Mouse (Mus musculus): Measurements from ENCODE around the gene Hrc. TPM values are rescaled to one million over a fixed set of nuclear protein-coding genes. Genes with fewer than 3 reads are reported as not detected.
A peak's percentile ranks its signal among the peaks of the same experiment; 100 is the strongest.
"Not testable (repeated sequence)": the region's sequence is repeated elsewhere in the genome, so short reads cannot be mapped to it uniquely, and the experiment has no call there.

The Hrc gene
- polyA plus RNA-seq, 1 experiment from 2014 or later, result 0.06 TPM

DNA sequence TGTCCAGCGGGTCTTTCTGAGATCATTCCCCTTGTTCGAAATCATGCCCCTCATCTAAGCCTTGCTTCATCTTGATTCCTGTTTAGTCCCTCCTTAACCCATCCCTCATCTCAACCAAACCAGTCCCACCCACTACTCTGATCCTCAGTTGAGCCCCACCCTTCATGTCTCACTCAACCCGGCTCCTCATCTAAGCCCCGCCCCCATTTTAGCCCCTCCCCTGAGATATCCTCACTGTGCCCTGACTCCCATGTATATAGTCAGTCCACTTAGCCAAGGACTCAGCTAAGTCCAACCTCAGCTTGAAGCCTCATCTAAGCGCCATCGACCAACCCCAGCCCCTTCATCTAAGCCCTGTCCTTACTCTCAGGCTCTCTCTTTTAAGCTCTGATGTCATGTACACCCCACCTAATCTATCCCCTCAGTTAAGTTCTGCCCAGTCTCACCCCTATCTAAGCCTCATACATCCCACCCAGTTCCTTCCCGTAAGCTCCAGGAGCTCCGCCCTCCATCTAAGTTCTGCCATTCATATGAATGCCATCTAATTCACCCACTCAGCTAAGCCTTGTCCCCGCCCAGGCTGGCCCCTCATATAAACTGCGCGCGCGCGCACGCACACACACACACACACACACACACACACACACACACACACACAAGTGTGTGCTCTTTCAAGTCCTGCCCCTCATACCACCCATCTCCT is 20.4 kb downstream of the Hrc start:
- no peaks in the 10 kb centered on the region for H3K9me3 ChIP-seq (replicated peaks; ENCODE audit: control insufficient read depth, low read length)
- no peak overlapping the region for H3K9ac ChIP-seq (ENCODE audit: low read length)
- DNase-seq (ENCODE audit: low spot score) (no peak), ATAC-seq (no peak)
- no peak overlapping the region for H3K4me2 ChIP-seq (ENCODE audit: low read length)
- no peaks in the 10 kb centered on the region for H3K27me3 ChIP-seq (replicated peaks; ENCODE audit: control insufficient read depth, insufficient read depth, low read length)
- H3K27ac ChIP-seq (ENCODE audit: low read depth, low read length), result no peak overlapping the region
- no peaks in the 10 kb centered on the region for H3K4me1 ChIP-seq (ENCODE audit: control insufficient read depth, insufficient read depth, low read length)
- no peak overlapping the region for H3K4me3 ChIP-seq (ENCODE audit: low read depth, low read length)
- WGBS, result 78% methylated on average over 15 of the region's 15 CpGs
- peaks cover 59% of the 10 kb centered on the region for H3K36me3 ChIP-seq (ENCODE audit: control insufficient read depth, insufficient read depth, low read length)

DNA sequence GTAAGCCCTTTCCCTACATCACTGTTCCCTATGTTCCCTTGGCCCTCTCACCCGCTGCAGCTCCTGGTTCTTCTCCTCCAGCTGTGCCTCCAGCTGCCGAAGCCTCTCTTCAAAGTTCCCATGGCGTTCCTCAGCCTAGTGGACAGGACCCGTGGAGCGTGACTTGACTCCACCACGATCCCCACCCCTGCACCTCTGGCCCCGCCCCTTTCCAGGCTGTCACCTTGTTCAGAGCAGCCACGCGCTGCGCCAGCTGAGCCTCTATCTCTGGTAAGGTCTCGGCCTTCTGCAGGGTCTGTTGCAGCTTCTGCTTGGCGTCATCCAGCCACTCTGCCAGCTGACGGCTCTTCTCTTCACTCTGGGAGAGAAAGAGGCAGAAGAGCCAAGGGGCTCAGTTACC is 21.0 kb downstream of the Hrc start:
- DNase-seq (ENCODE audit: low spot score) (no peak), ATAC-seq (no peak)
- Histone ChIP-seq H3K27ac (ENCODE audit: low read depth, low read length) (no peak overlapping the region), H3K4me2 (ENCODE audit: low read length) (no peak overlapping the region), H3K4me1 (ENCODE audit: control insufficient read depth, insufficient read depth, low read length) (no peaks in the 10 kb centered on the region), H3K4me3 (ENCODE audit: low read depth, low read length) (no peak overlapping the region), H3K9me3 (replicated peaks; ENCODE audit: control insufficient read depth, low read length) (no peaks in the 10 kb centered on the region), H3K9ac (ENCODE audit: low read length) (no peak overlapping the region), H3K36me3 (ENCODE audit: control insufficient read depth, insufficient read depth, low read length) (peaks cover 56% of the 10 kb centered on the region), H3K27me3 (replicated peaks; ENCODE audit: control insufficient read depth, insufficient read depth, low read length) (no peaks in the 10 kb centered on the region)
- WGBS, result 69% methylated on average over 13 of the region's 13 CpGs

DNA sequence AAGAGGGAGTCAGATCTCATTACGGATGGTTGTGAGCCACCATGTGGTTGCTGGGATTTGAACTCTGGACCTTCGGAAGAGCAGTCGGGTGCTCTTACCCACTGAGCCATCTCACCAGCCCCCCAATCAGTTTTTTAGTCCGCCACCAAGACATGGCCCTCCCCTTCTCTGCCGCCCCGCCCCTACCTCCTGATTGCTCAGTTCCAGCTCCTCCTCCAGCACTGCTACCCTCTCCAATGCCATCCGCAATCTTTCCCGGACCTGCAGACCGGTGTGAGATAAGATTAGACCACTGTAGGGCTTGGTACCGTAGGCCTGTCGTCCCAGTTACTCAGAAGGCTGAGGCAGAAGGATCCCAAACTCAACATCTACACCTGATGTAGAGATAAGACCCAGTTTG is 24.0 kb downstream of the Hrc start:
- ATAC-seq; H3K4me2 ChIP-seq (ENCODE audit: low read length); H3K27ac ChIP-seq (ENCODE audit: low read depth, low read length); H3K9ac ChIP-seq (ENCODE audit: low read length); DNase-seq (ENCODE audit: low spot score); H3K9me3 ChIP-seq (replicated peaks; ENCODE audit: control insufficient read depth, low read length); H3K4me3 ChIP-seq (ENCODE audit: low read depth, low read length); H3K27me3 ChIP-seq (replicated peaks; ENCODE audit: control insufficient read depth, insufficient read depth, low read length); H3K4me1 ChIP-seq (ENCODE audit: control insufficient read depth, insufficient read depth, low read length): not testable (repeated sequence)
- peaks cover 34% of the 10 kb centered on the region for H3K36me3 ChIP-seq (ENCODE audit: control insufficient read depth, insufficient read depth, low read length)
- WGBS, result 73% methylated on average over 10 of the region's 11 CpGs

DNA sequence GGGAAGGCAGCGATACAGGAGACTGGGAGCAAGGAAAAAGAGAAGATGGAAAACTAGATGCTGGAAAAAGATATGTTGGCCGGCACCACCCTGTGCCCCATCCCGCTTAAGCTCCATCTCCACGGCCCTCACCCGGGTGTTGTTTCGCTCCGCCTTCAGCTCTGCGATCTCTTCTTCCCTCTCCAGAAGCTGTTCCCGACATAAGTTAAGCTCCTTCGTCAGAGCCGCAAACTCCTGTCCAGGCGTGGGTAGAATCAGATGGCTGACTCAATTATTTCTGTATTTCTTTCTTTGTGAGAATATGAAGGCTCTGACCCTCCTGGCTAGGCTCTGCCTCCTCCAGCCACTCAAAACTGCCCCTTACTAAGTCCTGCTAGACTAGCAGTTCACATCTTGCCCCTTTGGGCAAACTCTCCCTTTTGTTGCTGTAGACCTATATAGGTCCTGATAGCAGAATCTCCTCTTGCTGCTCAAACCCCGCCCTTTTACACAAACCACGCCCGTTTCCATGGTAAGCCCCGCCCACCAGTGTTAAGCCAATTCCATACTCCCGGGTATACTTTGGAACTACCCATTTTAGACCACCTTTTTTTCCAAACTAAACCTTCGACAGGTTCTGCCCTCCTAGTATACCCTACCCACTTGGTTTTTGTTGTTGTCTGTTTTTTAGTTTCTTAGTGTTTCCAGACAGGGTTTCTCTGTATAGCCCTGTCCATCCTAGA is 25.5 kb downstream of the Hrc start:
- Histone ChIP-seq H3K27ac (ENCODE audit: low read depth, low read length) (no peak overlapping the region), H3K4me1 (ENCODE audit: control insufficient read depth, insufficient read depth, low read length) (peaks cover 12% of the 10 kb centered on the region), H3K27me3 (replicated peaks; ENCODE audit: control insufficient read depth, insufficient read depth, low read length) (no peaks in the 10 kb centered on the region), H3K4me3 (ENCODE audit: low read depth, low read length) (peak overlapping the region; percentile 38; the same call in 1 of the 2 replicates), H3K4me2 (ENCODE audit: low read length) (peak overlapping the region; percentile 93; the same call in 1 of the 2 replicates), H3K9me3 (replicated peaks; ENCODE audit: control insufficient read depth, low read length) (no peaks in the 10 kb centered on the region), H3K9ac (ENCODE audit: low read length) (no peak overlapping the region), H3K36me3 (ENCODE audit: control insufficient read depth, insufficient read depth, low read length) (peaks cover 25% of the 10 kb centered on the region)
- DNase-seq (ENCODE audit: low spot score), result no peak
- 59% methylated on average over 18 of the region's 18 CpGs for WGBS
- ATAC-seq, result no peak; the same call in 1 of the 2 replicates

DNA sequence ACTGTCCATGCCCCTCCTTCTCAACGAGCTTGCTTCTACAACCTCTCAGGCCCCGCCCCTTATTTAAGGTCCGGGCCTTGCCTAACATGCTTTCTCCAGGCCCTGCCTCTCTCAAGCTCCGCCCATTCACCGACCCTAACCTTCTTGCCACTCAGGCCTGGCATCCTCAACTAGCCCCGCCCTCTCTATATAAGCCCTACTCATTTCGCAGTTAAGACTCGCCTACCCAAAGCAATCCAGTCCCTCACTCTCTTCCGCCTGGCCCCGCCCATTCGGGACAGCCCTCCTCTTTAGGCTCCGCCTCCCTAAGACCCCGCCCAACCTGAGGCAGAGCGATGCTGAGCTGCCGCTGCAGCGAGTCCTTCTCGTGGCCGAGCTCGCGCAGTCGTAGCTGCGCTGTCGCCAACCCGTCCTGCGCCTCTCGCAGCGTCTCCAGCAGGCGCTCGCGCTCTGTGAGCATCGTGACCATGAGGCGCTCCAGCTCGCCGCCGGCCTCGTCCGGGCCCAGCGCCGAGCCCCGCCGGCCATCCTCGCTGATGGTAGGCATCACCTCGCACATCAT is 26.2 kb downstream of the Hrc start:
- H3K27me3 ChIP-seq (replicated peaks; ENCODE audit: control insufficient read depth, insufficient read depth, low read length), result no peaks in the 10 kb centered on the region
- under 1% methylated on average over 43 of the region's 43 CpGs for WGBS
- H3K4me1 ChIP-seq (ENCODE audit: control insufficient read depth, insufficient read depth, low read length), result peaks cover 16% of the 10 kb centered on the region
- peak overlapping the region; percentile 93 for H3K4me2 ChIP-seq (ENCODE audit: low read length)
- no peak overlapping the region for H3K27ac ChIP-seq (ENCODE audit: low read depth, low read length)
- H3K9me3 ChIP-seq (replicated peaks; ENCODE audit: control insufficient read depth, low read length), result no peaks in the 10 kb centered on the region
- peaks cover 21% of the 10 kb centered on the region for H3K36me3 ChIP-seq (ENCODE audit: control insufficient read depth, insufficient read depth, low read length)
- peak overlapping the region; percentile 70 for H3K9ac ChIP-seq (ENCODE audit: low read length)
- H3K4me3 ChIP-seq (ENCODE audit: low read depth, low read length), result peak overlapping the region; percentile 38
- ATAC-seq (peak; percentile 90), DNase-seq (ENCODE audit: low spot score) (peak; percentile 93)

DNA sequence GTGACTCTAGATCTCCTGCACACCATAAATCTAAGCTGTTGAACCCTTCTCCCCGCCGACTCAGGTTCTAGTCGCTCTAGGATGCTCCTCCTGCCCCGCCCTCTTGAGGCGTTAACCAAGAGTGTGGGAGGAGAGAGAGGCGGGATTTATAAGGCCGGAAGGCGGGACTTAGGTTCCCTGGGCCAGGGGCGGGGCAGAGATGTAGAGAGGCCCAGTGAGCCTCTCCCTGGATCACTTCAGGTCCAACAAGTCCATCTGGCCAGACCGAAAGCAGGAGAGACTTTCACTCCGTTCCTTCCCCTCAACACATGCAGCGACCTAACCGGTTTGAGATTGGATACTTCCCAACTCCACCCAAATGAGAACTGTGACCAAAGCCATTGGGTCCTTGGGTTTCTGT is 27.7 kb downstream of the Hrc start:
- DNase-seq (ENCODE audit: low spot score), result peak; percentile 66
- Histone ChIP-seq H3K27ac (ENCODE audit: low read depth, low read length) (no peak overlapping the region), H3K9ac (ENCODE audit: low read length) (no peak overlapping the region), H3K9me3 (replicated peaks; ENCODE audit: control insufficient read depth, low read length) (no peaks in the 10 kb centered on the region), H3K27me3 (replicated peaks; ENCODE audit: control insufficient read depth, insufficient read depth, low read length) (no peaks in the 10 kb centered on the region), H3K4me2 (ENCODE audit: low read length) (no peak overlapping the region), H3K4me1 (ENCODE audit: control insufficient read depth, insufficient read depth, low read length) (peaks cover 20% of the 10 kb centered on the region), H3K4me3 (ENCODE audit: low read depth, low read length) (no peak overlapping the region), H3K36me3 (ENCODE audit: control insufficient read depth, insufficient read depth, low read length) (peaks cover 7% of the 10 kb centered on the region; the same call in 1 of the 2 replicates)
- WGBS, result 9% methylated on average over 13 of the region's 13 CpGs
- no peak for ATAC-seq

DNA sequence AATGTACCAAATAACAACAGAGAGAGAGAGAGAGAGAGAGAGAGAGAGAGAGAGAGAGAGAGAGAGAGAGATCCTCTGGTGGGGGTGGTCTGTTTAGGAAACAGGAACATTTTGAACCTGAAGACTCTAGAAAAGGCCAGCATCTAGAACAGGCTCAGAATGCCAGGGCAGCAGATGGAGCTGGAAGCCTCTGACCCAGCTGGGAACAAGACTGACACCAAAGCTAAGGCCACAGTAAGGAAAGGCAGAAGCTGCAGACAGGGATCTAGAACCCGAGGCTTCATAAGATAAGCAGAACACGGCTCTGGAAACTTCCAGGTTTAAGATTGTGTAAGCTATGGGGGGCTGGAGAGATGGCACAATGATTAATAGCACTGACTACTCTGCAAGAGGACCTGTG is 28.9 kb downstream of the Hrc start:
- DNase-seq (ENCODE audit: low spot score) (no peak), ATAC-seq (no peak)
- H3K27me3 ChIP-seq (replicated peaks; ENCODE audit: control insufficient read depth, insufficient read depth, low read length), result no peaks in the 10 kb centered on the region
- peaks cover 24% of the 10 kb centered on the region for H3K4me1 ChIP-seq (ENCODE audit: control insufficient read depth, insufficient read depth, low read length)
- WGBS, result 91% methylated on average over 2 of the region's 2 CpGs
- H3K9me3 ChIP-seq (replicated peaks; ENCODE audit: control insufficient read depth, low read length), result no peaks in the 10 kb centered on the region
- H3K36me3 ChIP-seq (ENCODE audit: control insufficient read depth, insufficient read depth, low read length), result 0 out of 2 replicates have a peak, but pooled peaks cover 4% of the 10 kb centered on the region
- H3K4me3 ChIP-seq (ENCODE audit: low read depth, low read length), result no peak overlapping the region
- no peak overlapping the region for H3K27ac ChIP-seq (ENCODE audit: low read depth, low read length)
- no peak overlapping the region for H3K4me2 ChIP-seq (ENCODE audit: low read length)
- H3K9ac ChIP-seq (ENCODE audit: low read length), result no peak overlapping the region

DNA sequence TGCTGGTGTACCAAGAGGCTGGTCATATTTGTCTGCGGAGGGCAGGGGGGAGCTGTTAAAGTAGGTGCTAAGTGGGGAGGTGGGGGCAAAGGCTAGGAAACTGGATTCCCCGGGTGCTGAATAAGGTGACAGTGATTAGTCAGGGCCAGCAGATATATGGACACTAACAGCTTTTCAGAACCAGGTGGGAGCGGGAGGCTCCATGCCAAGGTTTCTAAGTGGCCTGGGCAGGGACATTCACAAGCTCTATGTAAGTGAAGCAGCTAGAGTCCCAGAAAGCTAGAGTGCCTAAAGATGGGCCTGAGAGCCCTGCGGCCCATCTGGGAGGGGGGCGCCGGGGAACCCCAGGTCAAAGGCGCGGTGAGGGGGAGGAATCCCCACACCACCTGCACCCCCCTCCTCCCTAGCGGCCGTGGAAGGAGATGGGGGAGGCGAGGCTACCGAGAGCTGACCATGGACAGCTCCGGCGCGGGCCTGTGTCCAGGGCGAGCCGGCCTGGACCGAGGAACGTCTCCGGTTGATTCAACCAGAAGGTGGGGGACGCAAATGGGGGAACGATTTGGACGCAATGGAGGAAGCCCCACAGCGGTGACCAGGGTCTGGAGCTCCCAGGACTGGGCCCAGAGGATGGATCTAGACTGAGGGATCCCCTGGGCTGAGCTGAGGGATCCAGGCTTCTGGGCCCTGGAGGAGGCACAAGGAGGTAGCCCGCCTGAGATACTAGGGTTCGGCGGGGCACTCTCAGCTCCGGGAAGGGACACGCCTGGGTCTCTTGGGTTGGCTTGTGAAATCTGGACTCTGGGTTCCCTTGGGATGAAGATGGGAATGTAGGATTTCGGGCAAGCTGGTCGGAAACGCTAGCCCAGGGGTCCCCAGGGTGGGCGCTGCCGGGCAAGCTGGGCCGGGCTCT is 30.9 kb downstream of the Hrc start:
- 4% methylated on average over 29 of the region's 35 CpGs for WGBS
- Histone ChIP-seq H3K4me1 (ENCODE audit: control insufficient read depth, insufficient read depth, low read length) (peaks cover 35% of the 10 kb centered on the region), H3K27ac (ENCODE audit: low read depth, low read length) (peak overlapping the region; percentile 68; the same call in 1 of the 2 replicates), H3K27me3 (replicated peaks; ENCODE audit: control insufficient read depth, insufficient read depth, low read length) (peaks cover 6% of the 10 kb centered on the region; the same call in 1 of the 2 replicates), H3K9ac (ENCODE audit: low read length) (peak overlapping the region; percentile 83), H3K4me2 (ENCODE audit: low read length) (peak overlapping the region; percentile 89), H3K36me3 (ENCODE audit: control insufficient read depth, insufficient read depth, low read length) (no peaks in the 10 kb centered on the region), H3K4me3 (ENCODE audit: low read depth, low read length) (peak overlapping the region; percentile 83), H3K9me3 (replicated peaks; ENCODE audit: control insufficient read depth, low read length) (no peaks in the 10 kb centered on the region)
- ATAC-seq (no peak), DNase-seq (ENCODE audit: low spot score) (peak; percentile 23)

All from forebrain, embryonic 14.5 days (tissue).